Mouse (Mus musculus): ENCODE data around the gene Gpc6.

DNA sequence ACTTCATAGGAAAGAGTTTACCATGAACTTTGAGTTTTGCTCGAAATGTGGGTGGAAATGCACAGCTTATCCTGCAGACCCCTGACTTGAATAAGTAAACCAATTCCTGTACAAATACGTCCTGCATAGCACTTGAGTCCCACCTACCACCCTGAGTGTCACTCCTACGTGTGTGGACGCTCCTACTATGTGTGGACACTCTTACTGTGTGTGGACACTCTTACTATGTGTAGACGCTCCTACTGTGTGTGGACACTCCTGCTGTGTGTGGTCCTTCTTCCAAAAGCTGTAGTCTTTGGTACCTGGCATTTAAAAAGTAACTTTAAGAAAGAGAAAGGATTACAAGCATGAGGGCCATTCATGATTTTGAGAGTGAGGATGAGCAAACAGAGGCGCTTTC is 1036.7 kb downstream of the Gpc6 start:
- TF ChIP-seq CTCF (IDR thresholded peaks at IDR 0.05; ENCODE audit: low read depth), result no peak
- TF ChIP-seq EP300 (optimal IDR thresholded peaks at IDR 0.05), result no peak

Measured in stomach, postnatal 0 days (tissue).